Mouse (Mus musculus) C2C12 (cell line): ENCODE data around the gene E030018B13Rik.

Experiments
- CTCF ChIP-seq: IDR thresholded peaks from one replicate; pipeline ENCODE4 v1.5.1; 2011; ENCODE audit not compliant: control insufficient read depth, insufficient read depth, insufficient read length
- MYOD1 ChIP-seq: IDR thresholded peaks from one replicate; pipeline ENCODE4 v1.6.1; 2011; ENCODE audit warnings: low read depth; ENCODE audit not compliant: control insufficient read depth, insufficient read length

- TF ChIP-seq CTCF (no peak), MYOD1 (no peak)
Observed at GRCm38 (mm10) chr7:63882739-63883138, 33.9 kb upstream of the E030018B13Rik start.
